Mouse (Mus musculus) olfactory bulb, adult 2 months (tissue): ENCODE measurements around the gene Ankrd17.

Experiments used
- CTCF ChIP-seq: fragments of 200-500 bp; IDR thresholded peaks from 2 replicates; pipeline ENCODE4 v1.5.1; 2012; ENCODE audit warnings: low read depth, mild to moderate bottlenecking, low read length, moderate library complexity; ENCODE audit not compliant: insufficient read depth
- POLR2A ChIP-seq: fragments of 200-500 bp; IDR thresholded peaks from 2 replicates; pipeline ENCODE4 v1.6.1; 2012; ENCODE audit warnings: mild to moderate bottlenecking, low read depth, low read length, moderate library complexity; ENCODE audit not compliant: insufficient read depth

GRCm38 (mm10) chr5:90274806-90275205 is 91.6 kb downstream of the Ankrd17 start:
- TF ChIP-seq POLR2A (no peak), CTCF (no peak)
